Mouse (Mus musculus) brain, embryonic 14.5 days (tissue): Measurements from ENCODE around the gene Zp1.

ENCODE experiments used
- CTCF ChIP-seq: fragments of 200-500 bp; IDR thresholded peaks from 2 replicates; pipeline ENCODE4 v1.5.1; 2012; ENCODE audit warnings: inconsistent platforms, mild to moderate bottlenecking, moderate library complexity, borderline replicate concordance; ENCODE audit not compliant: insufficient read depth, insufficient read length; ENCODE audit errors: extremely low read depth
- POLR2A ChIP-seq: fragments of 200-500 bp; IDR thresholded peaks from 2 replicates; pipeline ENCODE4 v1.6.1; 2012; ENCODE audit warnings: mild to moderate bottlenecking, inconsistent platforms, borderline replicate concordance; ENCODE audit not compliant: poor library complexity, insufficient read depth, insufficient read length, severe bottlenecking; ENCODE audit errors: extremely low read depth

DNA sequence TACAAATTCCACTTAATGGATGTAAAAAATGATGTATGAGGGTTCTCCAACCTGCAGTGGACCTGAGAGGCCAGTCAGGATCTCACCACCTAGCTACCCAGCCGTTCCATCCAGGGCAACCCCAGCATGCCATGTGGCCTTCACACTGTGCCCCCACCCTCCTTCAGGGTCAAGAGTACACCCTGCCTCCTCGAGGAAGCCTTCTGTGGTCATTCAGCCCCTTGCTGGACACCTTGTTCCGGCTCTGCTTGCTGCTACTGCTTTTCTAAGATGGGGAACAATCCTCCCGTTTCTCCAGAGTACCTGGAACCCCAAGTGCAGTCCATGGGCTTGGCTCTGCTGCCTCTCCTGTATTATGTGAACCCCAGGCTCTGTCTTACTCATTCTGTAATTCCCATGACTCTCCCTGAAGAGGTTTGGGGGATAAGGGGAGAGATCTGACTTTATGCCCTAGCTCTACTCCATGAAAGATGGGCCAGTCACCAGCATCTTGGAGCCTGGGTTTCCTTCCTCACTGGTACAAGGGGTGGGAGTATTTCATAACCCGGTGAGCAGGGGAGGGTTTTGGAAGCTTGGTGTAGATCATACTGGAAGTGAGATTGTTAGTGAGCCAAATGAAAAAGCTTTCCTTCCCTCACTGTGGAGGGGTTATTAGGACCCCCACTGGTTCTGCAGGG is 52.3 kb downstream of the Zp1 start:
- TF ChIP-seq POLR2A (no peak), CTCF (no peak)
